Mouse (Mus musculus) lung, postnatal 0 days (tissue): ENCODE measurements around the gene Nrros.

Source experiments
- CTCF ChIP-seq: IDR thresholded peaks from 2 replicates; pipeline ENCODE4 v1.5.1; 2016; ENCODE audit warnings: antibody characterized with exemption, mild to moderate bottlenecking
- EP300 ChIP-seq: IDR thresholded peaks from 2 replicates; pipeline ENCODE4 v1.6.1; 2016; ENCODE audit warnings: antibody characterized with exemption, mild to moderate bottlenecking, control low read depth

DNA sequence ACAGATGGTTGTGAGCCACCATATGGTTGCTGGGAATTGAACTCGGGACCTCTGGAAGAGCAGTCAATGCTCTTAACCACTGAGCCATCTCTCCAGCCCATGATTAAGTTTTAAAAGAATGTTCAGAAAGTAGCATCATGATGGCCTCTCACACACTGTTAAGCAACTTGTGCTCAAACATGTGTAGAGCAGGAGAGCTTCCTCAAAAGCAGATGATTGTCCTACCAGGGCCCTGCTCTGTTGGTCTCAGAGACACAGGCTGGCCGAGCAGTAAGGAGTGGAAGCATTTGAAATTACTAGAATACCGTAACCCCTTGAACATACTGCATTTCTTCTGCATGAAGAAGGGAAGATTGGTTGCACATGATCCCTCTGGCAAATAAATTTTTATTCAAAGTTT lies 6.4 kb downstream of the Nrros start:
- TF ChIP-seq CTCF (no peak), EP300 (no peak)
